ENCODE assay signal across 9 mouse cellular contexts in genomic region chr15:103102068-103102840, GRCm38 (mm10).
DNase-seq lines count a peak whose midpoint lies in the region; ATAC-seq and TF ChIP-seq lines count a peak whose summit lies in the region.
"Had no signal": no experiment of that assay in that cellular context is flagged by ENCODE, and none has a peak within 500 bp of the region (broad histone marks: within the 10 kb centered on the region; RNA-seq: fewer than 3 reads in every experiment).

No protein-coding gene starts in this region.

- H3K4me1 ChIP-seq in heart, adult 2 months (ENCODE audit: control insufficient read depth, insufficient read depth, low read length): no peaks in the 10 kb centered on the region
- H3K4me1 ChIP-seq in neural tube, embryonic 11.5 days (ENCODE audit: control insufficient read depth, insufficient read depth, low read length): peaks cover 36% of the 10 kb centered on the region

- no peak for TF ChIP-seq CTCF in heart, adult 2 months (IDR thresholded peaks at IDR 0.05)

- 5% methylated on average over 46 of the region's 46 CpGs for WGBS in heart, adult 2 months
- under 1% methylated on average over 44 of the region's 46 CpGs for WGBS in neural tube, embryonic 11.5 days

- no peak for TF ChIP-seq EP300 in heart, adult 2 months (IDR thresholded peaks at IDR 0.05; ENCODE audit: insufficient read depth, low read depth, low read length)

- H3K79me2 ChIP-seq in heart, adult 2 months (replicated peaks; ENCODE audit: control insufficient read depth, insufficient read depth, low read length): no peaks in the 10 kb centered on the region

- peak overlapping the region; percentile 82 for H3K4me2 ChIP-seq in neural tube, embryonic 11.5 days (ENCODE audit: low read depth)

- intact Hi-C loops in heart, adult 2 months (cut with DNase I): no loop called here
- intact Hi-C loops in heart, postnatal 10 days (cut with DNase I): no loop called here
- intact Hi-C loops in left cerebral cortex, postnatal 25 days (cut with DNase I): no loop called here

- H3K27ac ChIP-seq in heart, adult 2 months: no peak overlapping the region
- peak overlapping the region; percentile 79 for H3K27ac ChIP-seq in neural tube, embryonic 11.5 days (ENCODE audit: low read depth, low read length)
- H3K27ac ChIP-seq: macrophage had no signal

- 0 out of 2 replicates have a peak, but pooled peaks have one; percentile 15 for ATAC-seq in common myeloid progenitor, adult 5-6 weeks (replicated peaks; ENCODE audit: low read depth, poor library complexity, severe bottlenecking)
- ATAC-seq in granulocyte monocyte progenitor cell, adult 5-6 weeks (replicated peaks; ENCODE audit: poor library complexity, severe bottlenecking): 0 out of 2 replicates have a peak, but pooled peaks have one; percentile 5
- ATAC-seq in neural tube, embryonic 11.5 days (ENCODE audit: insufficient read depth, low FRiP score, low TSS enrichment): peak; percentile 73

- H3K4me3 ChIP-seq in heart, adult 2 months: peak overlapping the region; percentile 38
- H3K4me3 ChIP-seq in neural tube, embryonic 11.5 days (ENCODE audit: low read depth, low read length): peak overlapping the region; percentile 71

- H3K9ac ChIP-seq in heart, adult 2 months (ENCODE audit: low read depth, low read length): no peak overlapping the region
- peak overlapping the region; percentile 83 for H3K9ac ChIP-seq in neural tube, embryonic 11.5 days (ENCODE audit: low read length)

- no peak for TF ChIP-seq POLR2A in heart, adult 2 months (IDR thresholded peaks at IDR 0.05; ENCODE audit: insufficient read depth, low read depth, low read length)

- H3K9me3 ChIP-seq in neural tube, embryonic 11.5 days (ENCODE audit: control insufficient read depth, low read length): no peaks in the 10 kb centered on the region

- H3K36me3 ChIP-seq in heart, adult 2 months (ENCODE audit: control insufficient read depth, insufficient read depth, low read length): no peaks in the 10 kb centered on the region
- no peaks in the 10 kb centered on the region for H3K36me3 ChIP-seq in neural tube, embryonic 11.5 days (ENCODE audit: control insufficient read depth, insufficient read depth, low read length)

- peaks cover 8% of the 10 kb centered on the region; the same call in 1 of the 2 replicates for H3K27me3 ChIP-seq in heart, adult 2 months (ENCODE audit: control insufficient read depth, insufficient read depth, low read length)
- no peaks in the 10 kb centered on the region for H3K27me3 ChIP-seq in neural tube, embryonic 11.5 days (ENCODE audit: control insufficient read depth, insufficient read depth, low read length)

- DNase-seq in heart, adult 2 months: peak; percentile 21 to 36
- DNase-seq in heart, postnatal 10 days: no peak
- peak; percentile 60 to 72 for DNase-seq in kidney, postnatal 25 days
- DNase-seq in neural tube, embryonic 11.5 days (ENCODE audit: low spot score): peak; percentile 87
- DNase-seq in cerebellum, adult 11-12 months: no peak
- no peak for DNase-seq in left cerebral cortex, postnatal 25 days (ENCODE audit: low spot score in 2 of 2)

Comparison
In these comparisons a context has a peak if more than half of its experiments do, and no peak if none do; other contexts are left out.
1. DNase-seq: peak in heart, adult 2 months (2 of 2), kidney, postnatal 25 days (2 of 2) and neural tube, embryonic 11.5 days (single experiment); none in heart, postnatal 10 days (0 of 2), cerebellum, adult 11-12 months (single experiment) and left cerebral cortex, postnatal 25 days (0 of 2).
2. ATAC-seq: peak in every context shown above with its lines; median percentile 73 in neural tube, embryonic 11.5 days; 15 in common myeloid progenitor, adult 5-6 weeks; 5 in granulocyte monocyte progenitor cell, adult 5-6 weeks.